Mouse (Mus musculus) 416B (cell line): Measurements from ENCODE around the gene Inka2.

Experiments used
- DNase-seq: peaks from one replicate; pipeline ENCODE4 v3.0.0; 2011; ENCODE audit warnings: low read depth

Gene Inka2

DNA sequence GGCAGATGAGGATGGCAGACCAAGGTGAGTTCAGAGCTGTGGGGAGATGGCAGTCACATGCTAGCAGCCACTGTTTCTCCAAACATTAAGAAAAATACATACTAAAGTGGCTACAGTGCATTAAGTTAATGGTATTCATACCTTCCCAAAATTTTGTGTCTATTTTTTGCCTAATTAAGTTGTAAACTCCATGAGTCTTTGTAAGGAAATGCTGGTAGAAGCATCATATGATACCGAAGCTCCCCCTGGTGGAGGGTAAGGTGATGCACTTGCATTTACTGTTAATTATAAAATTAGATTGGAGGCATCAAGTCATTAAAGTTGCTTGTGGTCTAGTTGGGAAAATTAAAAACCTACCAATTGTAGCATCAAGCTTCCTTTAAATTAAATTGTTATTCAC is 21.6 kb downstream of the Inka2 start:
- DNase-seq: peak; percentile 78

- no peak for DNase-seq
Observed at GRCm38 (mm10) chr3:105732360-105732759, 28.0 kb downstream of the Inka2 start.

DNA sequence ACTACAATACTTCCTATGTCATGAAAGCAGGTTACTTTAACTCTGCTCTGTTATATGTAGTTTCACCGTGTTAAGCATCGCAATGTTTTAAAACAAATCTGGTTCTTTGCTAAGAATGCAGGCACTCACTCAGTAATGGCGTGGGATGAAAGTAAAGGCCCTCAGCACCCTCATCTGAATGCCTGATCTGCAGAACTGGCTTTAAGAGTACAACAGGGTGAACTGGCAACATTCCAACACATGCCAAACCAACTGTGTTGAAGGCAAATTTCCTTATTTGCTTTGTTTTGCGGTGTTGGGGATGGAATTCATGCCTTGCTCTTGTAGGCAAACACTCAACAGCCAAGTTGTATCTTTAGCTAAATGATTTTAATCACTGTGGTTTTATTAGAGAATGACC is 29.1 kb downstream of the Inka2 start:
- no peak for DNase-seq

- DNase-seq: no peak
Observed at GRCm38 (mm10) chr3:105735285-105735684, 30.9 kb downstream of the Inka2 start.

GRCm38 (mm10) chr3:105736148-105736547 is 31.7 kb downstream of the Inka2 start:
- no peak for DNase-seq

GRCm38 (mm10) chr3:105737070-105737469 is 32.7 kb downstream of the Inka2 start:
- no peak for DNase-seq

DNA sequence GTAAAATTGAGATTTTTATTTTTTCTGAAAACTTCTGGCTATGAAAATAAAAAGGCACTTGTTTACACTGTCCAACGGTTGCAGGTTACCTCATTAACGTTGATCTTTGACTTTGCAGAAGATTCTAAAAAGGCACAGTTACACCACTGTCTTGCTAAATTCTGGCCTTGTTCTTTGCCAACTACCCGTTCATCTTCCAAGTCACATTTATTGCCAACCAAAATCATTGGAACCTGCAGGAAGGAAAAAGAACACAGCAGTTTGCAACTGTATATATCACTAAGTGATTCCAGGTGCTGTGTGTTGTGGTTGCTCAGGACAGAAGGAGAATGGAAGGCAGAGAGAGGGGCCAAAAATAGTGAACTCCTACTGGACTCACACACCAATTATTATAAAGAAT is 33.3 kb downstream of the Inka2 start:
- DNase-seq: no peak

DNA sequence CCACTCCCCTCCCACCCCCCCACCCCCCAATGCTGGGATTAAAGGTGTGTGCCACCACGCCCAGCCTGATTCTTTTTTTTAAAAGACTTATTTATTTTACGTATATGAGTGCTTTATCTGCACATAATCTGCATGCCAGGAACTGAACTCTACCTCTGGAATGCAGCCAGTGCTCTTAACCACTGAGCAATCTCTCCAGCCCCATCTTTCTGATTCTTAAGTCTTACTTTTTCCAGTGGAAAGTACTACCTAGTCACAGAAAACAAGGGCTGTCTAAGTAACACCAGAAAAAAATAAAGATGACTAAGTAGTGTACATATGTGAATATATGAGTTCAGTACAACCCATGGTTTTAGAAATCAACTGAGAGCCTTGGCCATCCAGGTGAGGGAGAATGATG is 42.1 kb downstream of the Inka2 start:
- DNase-seq: peak; percentile 72

DNA sequence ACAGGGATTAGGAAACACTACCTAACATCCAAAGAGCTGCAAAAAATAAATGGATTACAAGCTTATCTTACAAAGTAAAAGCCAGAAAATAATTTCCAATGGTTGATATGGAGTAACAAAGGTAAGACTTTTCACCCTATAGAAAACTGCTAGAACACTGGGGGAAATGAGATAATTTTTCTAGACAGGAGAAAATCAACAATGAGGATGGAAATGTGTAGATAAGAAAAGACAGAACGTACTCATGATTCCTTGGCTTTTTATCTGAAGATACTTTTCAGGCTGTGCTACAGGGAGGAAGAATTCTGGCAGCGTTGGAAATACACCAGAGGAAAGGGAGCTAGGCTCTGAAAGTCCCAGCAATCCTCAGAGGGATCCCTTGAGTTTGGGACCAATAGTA is 46.4 kb downstream of the Inka2 start:
- DNase-seq: no peak

- peak; percentile 39 for DNase-seq
Observed at GRCm38 (mm10) chr3:105754184-105754583, 49.8 kb downstream of the Inka2 start.

DNA sequence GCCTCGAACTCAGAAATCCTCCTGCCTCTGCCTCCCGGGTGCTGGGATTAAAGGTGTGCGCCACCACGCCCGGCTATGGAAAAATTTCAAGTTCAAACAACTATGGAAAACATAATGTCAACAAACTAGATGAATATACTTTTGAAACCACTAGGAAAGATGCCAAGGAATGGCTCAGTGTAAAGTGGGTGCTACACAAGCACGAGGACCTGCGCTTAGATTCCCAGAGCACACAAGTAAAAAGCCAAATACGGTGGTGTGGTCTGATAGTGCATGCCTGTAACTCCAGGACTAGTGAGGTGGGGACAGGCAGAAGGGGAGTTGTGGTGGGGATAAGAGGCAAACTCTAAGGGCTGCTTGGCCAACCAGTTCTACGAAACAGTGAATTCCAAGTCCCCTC is 50.7 kb downstream of the Inka2 start:
- DNase-seq: no peak

DNA sequence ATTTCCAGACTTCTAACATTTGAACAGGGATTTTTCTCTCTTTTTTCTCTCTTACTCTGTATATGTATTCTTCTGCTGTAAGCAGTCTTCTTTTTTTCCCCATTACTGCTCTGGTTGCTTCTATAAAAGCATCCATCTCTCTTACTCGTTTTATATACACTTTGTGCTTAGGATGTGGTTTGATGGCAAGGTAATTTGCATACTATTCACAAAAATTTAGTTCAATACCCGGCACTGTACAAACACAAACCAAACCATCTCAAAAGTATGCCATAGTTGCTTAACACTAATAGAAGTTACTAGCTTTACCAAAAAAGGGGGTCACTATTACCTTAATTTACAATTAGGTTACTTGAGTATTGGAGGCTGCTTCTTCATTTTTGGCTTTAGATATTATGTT is 52.1 kb downstream of the Inka2 start:
- DNase-seq: no peak

- DNase-seq: peak; percentile 35
Observed at GRCm38 (mm10) chr3:105757323-105758083, 53.1 kb downstream of the Inka2 start.

GRCm38 (mm10) chr3:105758098-105758497 is 53.7 kb downstream of the Inka2 start:
- peak; percentile 60 for DNase-seq

DNA sequence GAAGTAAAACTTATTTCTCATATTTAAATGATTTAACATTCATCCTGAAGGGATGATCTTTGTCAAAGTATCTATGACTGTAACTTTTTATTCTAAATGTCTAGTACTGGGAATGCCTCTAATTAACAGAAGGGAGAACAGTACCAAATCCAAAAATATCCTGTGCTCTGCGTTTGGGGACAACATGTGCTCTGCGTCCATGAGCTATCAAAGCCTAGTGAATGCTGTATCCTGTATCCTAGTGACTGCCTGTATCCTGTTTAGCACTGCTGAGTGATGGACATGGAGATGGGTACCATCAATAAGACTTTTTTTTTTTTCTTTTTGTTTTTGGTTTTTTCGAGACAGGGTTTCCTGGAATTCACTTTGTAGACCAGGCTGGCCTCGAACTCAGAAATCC is 54.3 kb downstream of the Inka2 start:
- no peak for DNase-seq

GRCm38 (mm10) chr3:105760063-105760462 is 55.7 kb downstream of the Inka2 start:
- no peak for DNase-seq

DNA sequence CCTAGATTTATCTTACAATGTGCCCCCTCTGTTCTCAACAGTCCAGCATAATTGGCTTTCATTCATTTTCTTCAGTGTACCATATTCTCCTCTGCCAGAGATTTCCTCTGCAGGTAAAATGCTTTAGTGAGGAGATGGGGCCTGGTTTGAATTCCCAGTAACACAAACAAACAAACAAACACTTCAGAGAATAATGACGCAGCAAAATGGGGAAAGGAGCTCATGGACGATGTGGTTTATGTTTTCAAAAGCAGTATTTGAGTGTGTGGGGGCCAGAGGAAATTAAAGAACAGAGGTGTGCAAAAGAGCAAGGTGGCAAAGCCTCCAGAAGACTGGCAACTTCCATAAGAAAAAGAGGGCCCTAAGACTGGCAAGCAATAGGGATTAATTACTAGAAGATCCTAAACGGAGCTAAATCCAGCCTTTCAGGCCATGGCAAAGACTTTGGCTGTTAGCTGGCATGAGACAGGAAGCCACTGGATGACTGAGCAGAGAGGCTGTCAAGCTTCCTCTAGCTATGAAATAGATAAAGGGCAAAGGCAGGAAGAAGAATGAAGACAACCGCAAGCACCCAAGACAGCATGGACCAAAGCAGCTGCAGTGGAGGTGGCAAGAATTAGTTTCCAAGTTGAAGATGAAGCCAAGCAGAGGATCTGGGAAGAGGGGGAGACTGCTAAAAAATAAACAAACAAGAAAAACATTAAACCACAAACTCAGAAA is 58.9 kb downstream of the Inka2 start:
- peak; percentile 87 for DNase-seq

GRCm38 (mm10) chr3:105768529-105768928 is 64.1 kb downstream of the Inka2 start:
- peak; percentile 95 for DNase-seq

DNA sequence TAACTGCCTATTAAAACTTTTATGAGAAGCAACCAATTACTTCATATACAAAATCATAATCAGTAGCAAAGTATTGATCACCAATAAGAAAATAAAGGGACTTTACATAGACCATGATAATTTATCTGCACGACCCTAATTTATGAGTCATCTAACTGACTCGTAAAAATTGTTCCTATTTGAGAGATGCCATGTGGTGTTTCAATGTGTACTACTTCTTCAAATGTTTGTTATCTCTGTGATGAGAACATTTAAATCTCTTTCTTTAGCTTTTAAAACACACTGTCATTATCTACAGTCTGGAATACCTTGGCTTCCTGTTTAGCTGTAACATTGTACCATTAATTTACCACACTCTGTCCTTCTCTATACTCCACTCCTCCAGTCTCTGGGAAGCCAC is 65.0 kb downstream of the Inka2 start:
- peak; percentile 43 for DNase-seq
